ENCODE assay signal across 8 mouse cellular contexts in the genomic region with DNA sequence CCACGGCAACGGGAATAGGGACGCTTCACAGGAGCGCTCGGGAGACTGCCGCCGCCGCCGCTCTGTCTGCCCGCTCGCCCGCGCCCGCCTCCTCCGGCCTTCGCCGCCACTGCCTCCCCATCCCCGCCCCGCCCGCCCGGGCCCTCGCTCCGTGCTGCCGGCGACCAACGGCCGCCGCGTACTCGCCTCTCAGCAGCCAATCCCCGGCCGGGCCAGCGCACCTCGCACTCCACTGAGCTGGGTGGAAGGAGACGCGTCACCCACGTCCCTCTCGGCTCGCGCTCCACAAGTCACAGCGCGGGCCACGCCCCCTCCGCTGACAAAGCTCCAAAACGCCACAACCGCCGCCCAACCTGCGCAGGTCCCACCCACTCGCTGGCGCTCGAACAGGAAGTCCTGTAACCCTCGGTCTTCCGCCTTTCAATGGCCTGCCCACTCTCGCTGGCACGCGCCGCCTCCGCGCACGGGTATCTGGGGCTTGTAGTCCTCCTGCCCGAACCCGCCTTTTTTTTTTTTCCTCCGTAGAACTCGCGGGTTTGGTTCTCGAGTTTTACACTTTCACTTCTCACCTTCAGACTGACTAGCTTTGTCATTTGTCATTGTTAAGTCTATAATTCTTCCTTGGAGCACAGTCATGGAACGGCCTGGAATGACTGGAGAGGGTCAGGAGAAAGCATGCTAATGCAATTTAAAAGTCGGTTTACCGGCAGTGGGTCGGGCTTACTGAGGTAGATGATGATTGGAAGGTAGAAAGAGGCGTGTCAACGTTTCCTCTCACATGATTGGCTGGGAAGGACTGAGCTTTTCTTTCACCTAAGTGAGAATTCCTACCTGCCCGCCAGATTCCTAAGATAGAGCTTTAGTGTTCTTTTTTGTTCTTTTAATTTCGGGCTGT. TPM values are rescaled to one million over a fixed set of nuclear protein-coding genes. Genes with fewer than 3 reads are reported as not detected.
A peak's percentile ranks its signal among the peaks of the same experiment; 100 is the strongest.
DNase-seq lines count a peak whose midpoint lies in the region; ATAC-seq lines count a peak whose summit lies in the region.

A gene (minus strand): TSS at position 130 of the 895 bp plus-strand sequence.

- under 1% methylated on average over 71 of the region's 74 CpGs for WGBS in hindbrain, embryonic 16.5 days
- 1% methylated on average over 59 of the region's 74 CpGs for whole genome bisulfite sequencing in macrophage (ENCODE audit: missing documents)

- H3K9ac ChIP-seq in hindbrain, embryonic 16.5 days (ENCODE audit: low read depth, low read length), result peak within 1 kb of the TSS; percentile 77

- peak; percentile 99 for ATAC-seq in hindbrain, embryonic 16.5 days

- peak within 1 kb of the TSS; percentile 72 for H3K4me2 ChIP-seq in hindbrain, embryonic 16.5 days (ENCODE audit: low read length)

- H3K4me1 ChIP-seq in hindbrain, embryonic 16.5 days (ENCODE audit: control insufficient read depth, insufficient read depth, low read depth, low read length), result peaks cover 25% of the 10 kb centered on the region

- H3K27ac ChIP-seq in hindbrain, embryonic 16.5 days (ENCODE audit: low read depth, low read length), result peak within 1 kb of the TSS; percentile 90
- H3K27ac ChIP-seq in macrophage, result peak within 1 kb of the TSS; percentile 74

- H3K4me3 ChIP-seq in hindbrain, embryonic 16.5 days (ENCODE audit: low read length), result peak within 1 kb of the TSS; percentile 54
- H3K4me3 ChIP-seq in macrophage (ENCODE audit: inconsistent target), result peak within 1 kb of the TSS; percentile 96

- no peaks in the 10 kb centered on the region for H3K27me3 ChIP-seq in hindbrain, embryonic 16.5 days (replicated peaks; ENCODE audit: control insufficient read depth, insufficient read depth, low read length)

- no peaks in the 10 kb centered on the region for H3K9me3 ChIP-seq in hindbrain, embryonic 16.5 days (ENCODE audit: control insufficient read depth, low read length)

- peak; percentile 98 for DNase-seq in WW6 (ENCODE audit: low read depth, low spot score)
- peak; percentile 97 to 99 for DNase-seq in cerebellum, postnatal 4 days (ENCODE audit: low spot score in 2 of 2)
- peak; percentile 100 for DNase-seq in gastrocnemius, adult 18-20 months (ENCODE audit: low spot score)
- peak; percentile 99 to 100 for DNase-seq in left cerebral cortex, adult 18-20 months (ENCODE audit: low spot score in 2 of 2)
- peak; percentile 100 for DNase-seq in right cerebral cortex, adult 18-20 months
- peak; percentile 98 for DNase-seq in urinary bladder, postnatal 10 days (ENCODE audit: low spot score)

- H3K36me3 ChIP-seq in hindbrain, embryonic 16.5 days (ENCODE audit: control insufficient read depth, insufficient read depth, low read length), result no peaks in the 10 kb centered on the region
- H3K36me3 ChIP-seq in macrophage (ENCODE audit: inconsistent target), result no peaks in the 10 kb centered on the region

- H3K79me2 ChIP-seq in macrophage (ENCODE audit: inconsistent target), result peaks cover 44% of the 10 kb centered on the region

RNA-seq across cellular contexts. Expression of the gene that starts here (rescaled TPM):
- 1 to 10 TPM; 9.3 to 9.4 TPM for total RNA-seq in gastrocnemius, adult 18-20 months (2021)
- polyA plus RNA-seq in hindbrain, embryonic 16.5 days (2015; fragmentation: Nextera tagmentation; extraction: Ambion mirVana), result 17.5 and 20.1 TPM in 2 replicates
- 10 to 100 TPM; 32.6 to 38.2 TPM for total RNA-seq in left cerebral cortex, adult 18-20 months (2021)
- total RNA-seq in macrophage (2018; cell fraction: chromatin; rRNA removed), result 100 to 1,000 TPM in 14 of 26 experiments, 10 to 100 TPM in 12; 55.4 to 354 (median 109) TPM
- total RNA-seq in macrophage (2018; cell fraction: cytosol; rRNA removed), result 10 to 100 TPM; 19.5 to 70.7 (median 26.5) TPM
- 100 to 1,000 TPM in 5 of 26 experiments, 10 to 100 TPM in 21; 45.7 to 127 (median 77.5) TPM for total RNA-seq in macrophage (2018; cell fraction: nucleus; rRNA removed)
- polyA plus RNA-seq in macrophage (2018), result 10.4 to 16.7 TPM (median 11.4 TPM) in 3 replicates

Comparison
In these comparisons a context has a peak if more than half of its experiments do, and no peak if none do; other contexts are left out.
1. Peak in every context shown above with its lines: DNase-seq, ATAC-seq, H3K4me3 ChIP-seq and H3K27ac ChIP-seq.